Mouse (Mus musculus) cerebellum, adult 2 months (tissue): Measurements from ENCODE around the gene Srsf4.

ENCODE experiments used
- CTCF ChIP-seq: fragments of 200-500 bp; IDR thresholded peaks from 2 replicates; pipeline ENCODE4 v1.5.1; 2011; ENCODE audit warnings: low read depth, mild to moderate bottlenecking, control low read depth, low read length, moderate library complexity, borderline replicate concordance; ENCODE audit not compliant: insufficient read depth
- POLR2A ChIP-seq: fragments of 200-500 bp; IDR thresholded peaks from 2 replicates; pipeline ENCODE4 v1.6.1; 2011; ENCODE audit warnings: low read length, control low read depth, borderline replicate concordance; ENCODE audit not compliant: insufficient read depth

GRCm38 (mm10) chr4:131922404-131922803 lies 49.0 kb downstream of the Srsf4 start:
- TF ChIP-seq CTCF (no peak), POLR2A (no peak)
